Mouse (Mus musculus) MEL (cell line): ENCODE results near the gene Hist1h3c. TPM values are rescaled to one million over a fixed set of nuclear protein-coding genes. Genes with fewer than 3 reads are reported as not detected.
A peak's percentile ranks its signal among the peaks of the same experiment; 100 is the strongest.

ENCODE experiments used
- DNase-seq: peaks from one replicate; pipeline ENCODE4 v3.0.0; 2011; ENCODE audit warnings: low read depth, low spot score
- H3K27ac ChIP-seq: 2 replicates; pipeline ENCODE4 v1.5.1; 2012; ENCODE audit warnings: low read depth, mild to moderate bottlenecking, control low read depth, low read length, moderate library complexity; ENCODE audit not compliant: control insufficient read depth
- H3K27me3 ChIP-seq, 2 experiments: fragments of 150-350 bp in 1 of 2; sonication (generic) in 1 of 2; 2 replicates each; pipeline ENCODE4 v1.6.1; 2012; ENCODE audit warnings: low read length in 2 of 2, mild to moderate bottlenecking in 2 of 2, improper control_type of control experiment in 1 of 2, moderate library complexity in 1 of 2; ENCODE audit not compliant: insufficient read depth in 2 of 2, control insufficient read depth in 1 of 2
- H3K36me3 ChIP-seq, 2 experiments: 2 replicates each; pipeline ENCODE4 v1.6.1; 2012 to 2014; ENCODE audit warnings: low read length in 2 of 2, improper control_type of control experiment in 1 of 2, inconsistent platforms in 1 of 2, mild to moderate bottlenecking in 1 of 2; ENCODE audit not compliant: insufficient read depth in 2 of 2, control insufficient read depth in 1 of 2
- H3K4me1 ChIP-seq, 2 experiments: fragments of 150-350 bp in 1 of 2; sonication (generic) in 1 of 2; 2 replicates each; pipeline ENCODE4 v1.6.1; 2012; ENCODE audit warnings: low read length in 2 of 2, improper control_type of control experiment in 1 of 2, mild to moderate bottlenecking in 1 of 2; ENCODE audit not compliant: insufficient read depth in 2 of 2, control insufficient read depth in 1 of 2
- H3K4me3 ChIP-seq, 2 experiments: fragments of 150-350 bp in 1 of 2; sonication (generic) in 1 of 2; 2 replicates each; pipeline ENCODE4 v1.5.1; 2012; ENCODE audit warnings: low read depth in 2 of 2, low read length in 2 of 2, mild to moderate bottlenecking in 2 of 2, moderate library complexity in 2 of 2, control low read depth in 1 of 2, improper control_type of control experiment in 1 of 2; ENCODE audit not compliant: control insufficient read depth in 1 of 2, insufficient read depth in 1 of 2
- H3K79me2 ChIP-seq: 2 replicates; pipeline ENCODE4 v1.6.1; 2012; ENCODE audit warnings: mild to moderate bottlenecking, low read length, moderate library complexity; ENCODE audit not compliant: control insufficient read depth, poor library complexity, insufficient read depth
- H3K9ac ChIP-seq: 2 replicates; pipeline ENCODE4 v1.6.1; 2012; ENCODE audit warnings: low read depth, mild to moderate bottlenecking, control low read depth, low read length, moderate library complexity; ENCODE audit not compliant: control insufficient read depth, poor library complexity, severe bottlenecking
- H3K9me3 ChIP-seq: fragments of 150-350 bp; sonication (generic); replicated peaks from 2 replicates; pipeline ENCODE4 v1.6.1; 2012; ENCODE audit warnings: mild to moderate bottlenecking, low read length, improper control_type of control experiment, moderate library complexity; ENCODE audit not compliant: insufficient read depth
- BHLHE40 ChIP-seq: IDR thresholded peaks from 2 replicates; pipeline ENCODE4 v1.6.1; 2012; ENCODE audit warnings: low read depth, mild to moderate bottlenecking, inconsistent platforms, low read length, improper control_type of control experiment, borderline replicate concordance
- CHD1 ChIP-seq: IDR thresholded peaks from 2 replicates; pipeline ENCODE4 v1.6.1; 2012; ENCODE audit warnings: low read depth, mild to moderate bottlenecking, inconsistent platforms, low read length, improper control_type of control experiment
- CHD2 ChIP-seq: IDR thresholded peaks from 2 replicates; pipeline ENCODE4 v1.6.1; 2011; ENCODE audit warnings: low read length, improper control_type of control experiment
- CTCF ChIP-seq, 3 experiments: IDR thresholded peaks in 2 of 3; conservative IDR thresholded peaks in 1 of 3; 2 replicates each; pipeline ENCODE4 v1.5.1; 2011 to 2012; ENCODE audit warnings: low read length in 3 of 3, low read depth in 2 of 3, mild to moderate bottlenecking in 2 of 3, improper control_type of control experiment in 1 of 3, inconsistent platforms in 1 of 3, mixed read lengths in 1 of 3, moderate library complexity in 1 of 3; ENCODE audit not compliant: control insufficient read depth in 1 of 3, insufficient read depth in 1 of 3, poor library complexity in 1 of 3, severe bottlenecking in 1 of 3
- E2F4 ChIP-seq: IDR thresholded peaks from 2 replicates; pipeline ENCODE4 v1.6.1; 2011; ENCODE audit warnings: low read depth, low read length, improper control_type of control experiment, borderline replicate concordance
- ELF1 ChIP-seq: IDR thresholded peaks from 2 replicates; pipeline ENCODE4 v1.6.1; 2014; ENCODE audit warnings: low read depth, mild to moderate bottlenecking, inconsistent platforms, low read length, improper control_type of control experiment, moderate library complexity
- EP300 ChIP-seq, 2 experiments: IDR thresholded peaks; 2 replicates each; pipeline ENCODE4 v1.6.1; 2011; ENCODE audit warnings: improper control_type of control experiment in 2 of 2, low read length in 2 of 2, low read depth in 1 of 2, mild to moderate bottlenecking in 1 of 2
- ETS1 ChIP-seq: IDR thresholded peaks from 2 replicates; pipeline ENCODE4 v1.6.1; 2012; ENCODE audit warnings: low read depth, mild to moderate bottlenecking, inconsistent platforms, low read length, improper control_type of control experiment, moderate library complexity
- GABPA ChIP-seq: IDR thresholded peaks from 2 replicates; pipeline ENCODE4 v1.6.1; 2012; ENCODE audit warnings: low read depth, mild to moderate bottlenecking, inconsistent platforms, low read length, improper control_type of control experiment, moderate library complexity
- GATA1 ChIP-seq: IDR thresholded peaks from 2 replicates; pipeline ENCODE4 v1.6.1; 2011; ENCODE audit warnings: low read depth, low read length, improper control_type of control experiment
- HCFC1 ChIP-seq: IDR thresholded peaks from 2 replicates; pipeline ENCODE4 v1.6.1; 2012; ENCODE audit warnings: low read depth, mild to moderate bottlenecking, inconsistent platforms, low read length, improper control_type of control experiment, moderate library complexity
- JUND ChIP-seq: IDR thresholded peaks from 2 replicates; pipeline ENCODE4 v1.6.1; 2011; ENCODE audit warnings: low read depth, mild to moderate bottlenecking, improper control_type of control experiment, low read length
- KAT2A ChIP-seq: conservative IDR thresholded peaks from 2 replicates; pipeline ENCODE4 v1.6.1; 2012; ENCODE audit warnings: low read depth, low read length, improper control_type of control experiment, inconsistent platforms
- MAX ChIP-seq: IDR thresholded peaks from 2 replicates; pipeline ENCODE4 v1.6.1; 2011; ENCODE audit warnings: low read length, improper control_type of control experiment
- MAZ ChIP-seq: IDR thresholded peaks from 2 replicates; pipeline ENCODE4 v1.6.1; 2012; ENCODE audit warnings: low read depth, mild to moderate bottlenecking, inconsistent platforms, low read length, improper control_type of control experiment
- MEF2A ChIP-seq: IDR thresholded peaks from 2 replicates; pipeline ENCODE4 v1.6.1; 2014; ENCODE audit warnings: low read depth, mild to moderate bottlenecking, inconsistent platforms, low read length, improper control_type of control experiment; ENCODE audit not compliant: poor library complexity, insufficient replicate concordance, severe bottlenecking; ENCODE audit errors: extremely low read depth
- MXI1 ChIP-seq: IDR thresholded peaks from 2 replicates; pipeline ENCODE4 v1.6.1; 2011; ENCODE audit warnings: mild to moderate bottlenecking, low read depth, low read length, improper control_type of control experiment
- MYB ChIP-seq: IDR thresholded peaks from 2 replicates; pipeline ENCODE4 v1.6.1; 2011; ENCODE audit warnings: mild to moderate bottlenecking, low read depth, low read length, improper control_type of control experiment
- MYC ChIP-seq: IDR thresholded peaks from 2 replicates; pipeline ENCODE4 v1.6.1; 2011; ENCODE audit warnings: low read depth, mild to moderate bottlenecking, low read length, improper control_type of control experiment, moderate library complexity
- NELFE ChIP-seq: IDR thresholded peaks from 2 replicates; pipeline ENCODE4 v1.6.1; 2011; ENCODE audit warnings: low read depth, low read length, improper control_type of control experiment
- NRF1 ChIP-seq: IDR thresholded peaks from 2 replicates; pipeline ENCODE4 v1.6.1; 2014; ENCODE audit warnings: low read depth, mild to moderate bottlenecking, inconsistent platforms, low read length, improper control_type of control experiment, moderate library complexity; ENCODE audit not compliant: poor library complexity, insufficient read depth, severe bottlenecking
- POLR2A ChIP-seq, 2 experiments: IDR thresholded peaks; 2 replicates each; pipeline ENCODE4 v1.6.1; 2011 to 2012; ENCODE audit warnings: low read length in 2 of 2, mild to moderate bottlenecking in 2 of 2, control low read depth in 1 of 2, improper control_type of control experiment in 1 of 2, low read depth in 1 of 2, moderate library complexity in 1 of 2; ENCODE audit not compliant: control insufficient read depth in 1 of 2, insufficient read depth in 1 of 2, poor library complexity in 1 of 2
- POLR2AphosphoS2 ChIP-seq: IDR thresholded peaks from 2 replicates; pipeline ENCODE4 v1.6.1; 2011; ENCODE audit warnings: low read length, improper control_type of control experiment
- POLR2AphosphoS5 ChIP-seq: IDR thresholded peaks from 2 replicates; pipeline ENCODE4 v1.6.1; 2012; ENCODE audit warnings: low read depth, borderline replicate concordance, mild to moderate bottlenecking, inconsistent platforms, low read length, moderate library complexity, mixed read lengths
- RAD21 ChIP-seq: IDR thresholded peaks from 2 replicates; pipeline ENCODE4 v1.6.1; 2011; ENCODE audit warnings: mild to moderate bottlenecking, low read depth, low read length, improper control_type of control experiment
- SIN3A ChIP-seq: IDR thresholded peaks from 2 replicates; pipeline ENCODE4 v1.6.1; 2012; ENCODE audit warnings: low read length, improper control_type of control experiment, inconsistent platforms
- SMC3 ChIP-seq: IDR thresholded peaks from 2 replicates; pipeline ENCODE4 v1.6.1; 2011; ENCODE audit warnings: low read depth, low read length, improper control_type of control experiment
- TAL1 ChIP-seq: IDR thresholded peaks from 2 replicates; pipeline ENCODE4 v1.6.1; 2012; ENCODE audit warnings: mild to moderate bottlenecking, inconsistent platforms, low read length, moderate library complexity, mixed read lengths
- TBP ChIP-seq: IDR thresholded peaks from 2 replicates; pipeline ENCODE4 v1.8.0; 2011; ENCODE audit warnings: low read depth, low read length, improper control_type of control experiment
- TCF12 ChIP-seq: IDR thresholded peaks from 2 replicates; pipeline ENCODE4 v1.6.1; 2014; ENCODE audit warnings: low read depth, mild to moderate bottlenecking, inconsistent platforms, low read length, improper control_type of control experiment, moderate library complexity
- UBTF ChIP-seq: IDR thresholded peaks from 2 replicates; pipeline ENCODE4 v1.6.1; 2012; ENCODE audit warnings: low read depth, mild to moderate bottlenecking, inconsistent platforms, low read length, improper control_type of control experiment, moderate library complexity, borderline replicate concordance; ENCODE audit not compliant: insufficient read depth
- USF1 ChIP-seq: IDR thresholded peaks from 2 replicates; pipeline ENCODE4 v1.6.1; 2014; ENCODE audit warnings: low read depth, mild to moderate bottlenecking, inconsistent platforms, low read length, improper control_type of control experiment, moderate library complexity
- USF2 ChIP-seq, 2 experiments: IDR thresholded peaks; 2 replicates each; pipeline ENCODE4 v1.6.1; 2011 to 2012; ENCODE audit warnings: improper control_type of control experiment in 2 of 2, low read length in 2 of 2, borderline replicate concordance in 1 of 2, inconsistent platforms in 1 of 2, low read depth in 1 of 2, mild to moderate bottlenecking in 1 of 2; ENCODE audit not compliant: insufficient read depth in 1 of 2
- ZC3H11A ChIP-seq: IDR thresholded peaks from 2 replicates; pipeline ENCODE4 v1.6.1; 2012; ENCODE audit warnings: low read depth, mild to moderate bottlenecking, inconsistent platforms, low read length, improper control_type of control experiment
- ZKSCAN1 ChIP-seq: IDR thresholded peaks from 2 replicates; pipeline ENCODE4 v1.6.1; 2012; ENCODE audit warnings: low read depth, mild to moderate bottlenecking, inconsistent platforms, low read length, improper control_type of control experiment, moderate library complexity
- ZMIZ1 ChIP-seq: IDR thresholded peaks from 2 replicates; pipeline ENCODE4 v1.6.1; 2012; ENCODE audit warnings: low read depth, mild to moderate bottlenecking, inconsistent platforms, low read length, improper control_type of control experiment, moderate library complexity
- polyA plus RNA-seq, 2 experiments: library from polyadenylated mRNA; stranded (reverse) in 1 of 2; unstranded in 1 of 2; fragments of >175 nt in 1 of 2; fragments of >200 nt in 1 of 2; gene quantifications; 2 replicates each; pipeline versions ENCODE4 v1.2.1 to v1.2.4; 2012; ENCODE audit warnings: low replicate concordance in 2 of 2, low read depth in 1 of 2; ENCODE audit not compliant: insufficient read length in 2 of 2, insufficient read depth in 1 of 2, missing spikeins in 1 of 2
- total RNA-seq: library from RNA; depleted of rRNA; stranded (reverse); fragments of 300-350 nt; gene quantifications from 2 replicates; pipeline ENCODE4 v1.2.3, GENCODE M21; 2012

Hist1h3c gene
- total and polyA plus RNA-seq, 3 experiments: 1.7 to 1,651 TPM; not detected in 1

GRCm38 (mm10) chr13:23792520-23792919 is 47.1 kb upstream of the Hist1h3c start:
- Histone ChIP-seq H3K79me2 (no peaks in the 10 kb centered on the region), H3K4me3 (no peak overlapping the region), H3K4me1 (no peaks in the 10 kb centered on the region), H3K27ac (no peak overlapping the region), H3K27me3 (peaks cover 2 to 7% of the 10 kb centered on the region in 2 experiments; a peak in 2 of 4 replicates), H3K9ac (no peak overlapping the region), H3K36me3 (no peaks in the 10 kb centered on the region), H3K9me3 (no peaks in the 10 kb centered on the region)
- TF ChIP-seq TBP (no peak), ZC3H11A (peak; percentile 77), RAD21 (peak; percentile 92), CHD2 (no peak), SMC3 (peak; percentile 82), NRF1 (no peak), EP300 (IDR thresholded peaks at IDR 0.05; ENCODE audit: low read depth in 1 of 2, low read length in 2 of 2) (no peak), KAT2A (no peak), NELFE (no peak), MAZ (no peak), E2F4 (no peak), CTCF (IDR thresholded peaks at IDR 0.05 in 2 of 3, conservative IDR thresholded peaks at IDR 0.05 in 1 of 3; ENCODE audit: control insufficient read depth in 1 of 3, insufficient read depth in 1 of 3, low read depth in 2 of 3, low read length in 3 of 3, poor library complexity in 1 of 3, severe bottlenecking in 1 of 3) (peak; percentile 56 to 88 (median 77)), GATA1 (no peak), ETS1 (no peak), MYB (no peak), BHLHE40 (no peak), CHD1 (no peak), UBTF (no peak), TCF12 (no peak), POLR2AphosphoS2 (no peak), TAL1 (no peak), MXI1 (no peak), HCFC1 (no peak), MYC (peak; percentile 61; the same call in 1 of the 2 replicates), MEF2A (no peak), ZMIZ1 (no peak), POLR2AphosphoS5 (no peak), MAX (0 out of 2 replicates have a peak, but pooled peaks have one; percentile 12), ELF1 (no peak), ZKSCAN1 (no peak), USF2 (IDR thresholded peaks at IDR 0.05; ENCODE audit: borderline replicate concordance in 1 of 2, insufficient read depth in 1 of 2, low read depth in 1 of 2, low read length in 2 of 2) (no peak), SIN3A (no peak), POLR2A (IDR thresholded peaks at IDR 0.05; ENCODE audit: control insufficient read depth in 1 of 2, insufficient read depth in 1 of 2, low read depth in 1 of 2, low read length in 2 of 2, poor library complexity in 1 of 2) (no peak), USF1 (no peak), JUND (no peak), GABPA (no peak)
- DNase-seq: peak; percentile 75
